Mouse (Mus musculus) ES-E14 (cell line): ENCODE data around the gene Prkra.

Source experiments
- CHD2 ChIP-seq: IDR thresholded peaks from 2 replicates; pipeline ENCODE4 v1.6.1; 2014; ENCODE audit warnings: mild to moderate bottlenecking, low read depth, low read length, inconsistent platforms
- ZC3H11A ChIP-seq: IDR thresholded peaks from 2 replicates; pipeline ENCODE4 v1.6.1; 2012; ENCODE audit warnings: low read depth, mild to moderate bottlenecking, inconsistent platforms, low read length, borderline replicate concordance

GRCm38 (mm10) chr2:76602256-76602655 lies 45.6 kb downstream of the Prkra start:
- TF ChIP-seq ZC3H11A (no peak), CHD2 (no peak)
